Mouse (Mus musculus): Measurements from ENCODE around the gene Lars2. TPM values are rescaled to one million over a fixed set of nuclear protein-coding genes. Genes with fewer than 3 reads are reported as not detected.
"Not testable (repeated sequence)": the region's sequence is repeated elsewhere in the genome, so short reads cannot be mapped to it uniquely, and the experiment has no call there.

Gene Lars2
- polyA plus RNA-seq (2016; fragmentation: Nextera tagmentation; extraction: Ambion mirVana) = 1,088 and 1,089 TPM in 2 replicates

GRCm38 (mm10) chr9:123366708-123367385 is at the start of gene Lars2:
Lars2 (plus strand) TSS chr9:123366927.
- peaks cover 8% of the 10 kb centered on the region; the same call in 1 of the 2 replicates for H3K4me1 ChIP-seq
- peak within 1 kb of the TSS; percentile 83 for H3K4me3 ChIP-seq
- no peaks in the 10 kb centered on the region for H3K27me3 ChIP-seq
- peak within 1 kb of the TSS; percentile 82 for H3K27ac ChIP-seq
- under 1% methylated on average over 35 of the region's 35 CpGs for WGBS
- ATAC-seq (ENCODE audit: insufficient number of reproducible peaks, insufficient read depth, low FRiP score, low TSS enrichment) = peak; percentile 94
- H3K4me2 ChIP-seq (replicated peaks) = peak within 1 kb of the TSS; percentile 77
- H3K36me3 ChIP-seq = peaks cover 2% of the 10 kb centered on the region; the same call in 1 of the 2 replicates
- no peaks in the 10 kb centered on the region for H3K9me3 ChIP-seq
- H3K9ac ChIP-seq = peak within 1 kb of the TSS; percentile 61

DNA sequence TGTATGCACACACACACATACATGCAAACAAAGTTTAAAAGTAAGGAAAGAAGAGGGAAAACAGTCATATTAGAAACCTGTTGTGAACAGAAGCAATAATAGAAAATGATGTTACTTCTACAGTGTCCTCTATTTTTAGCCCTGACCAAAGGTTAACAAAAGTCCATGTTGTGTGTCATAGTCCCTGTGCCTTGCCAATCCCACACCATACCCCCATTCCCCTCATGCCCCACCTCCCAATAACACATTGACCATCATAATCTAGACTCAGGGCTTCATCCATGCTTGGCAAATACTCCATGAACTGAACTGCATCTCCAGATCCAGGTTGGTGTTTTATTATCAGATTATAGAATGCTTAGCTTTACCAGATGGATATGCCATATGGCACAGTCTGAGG is 40.6 kb upstream of the Lars2 start:
- Histone ChIP-seq H3K9ac (no peak overlapping the region), H3K4me2 (replicated peaks) (no peak overlapping the region), H3K36me3 (no peaks in the 10 kb centered on the region), H3K4me1 (no peaks in the 10 kb centered on the region), H3K27ac (no peak overlapping the region), H3K27me3 (no peaks in the 10 kb centered on the region), H3K9me3 (no peaks in the 10 kb centered on the region), H3K4me3 (no peak overlapping the region)
- ATAC-seq (ENCODE audit: insufficient number of reproducible peaks, insufficient read depth, low FRiP score, low TSS enrichment) = no peak

GRCm38 (mm10) chr9:123328336-123328735 is 38.4 kb upstream of the Lars2 start:
- Histone ChIP-seq H3K4me1 (no peaks in the 10 kb centered on the region), H3K27ac (no peak overlapping the region), H3K9me3 (no peaks in the 10 kb centered on the region), H3K36me3 (no peaks in the 10 kb centered on the region), H3K9ac (no peak overlapping the region), H3K4me2 (replicated peaks) (no peak overlapping the region), H3K27me3 (no peaks in the 10 kb centered on the region), H3K4me3 (no peak overlapping the region)
- no peak for ATAC-seq (ENCODE audit: insufficient number of reproducible peaks, insufficient read depth, low FRiP score, low TSS enrichment)
- 85% methylated on average over 3 of the region's 3 CpGs for WGBS

DNA sequence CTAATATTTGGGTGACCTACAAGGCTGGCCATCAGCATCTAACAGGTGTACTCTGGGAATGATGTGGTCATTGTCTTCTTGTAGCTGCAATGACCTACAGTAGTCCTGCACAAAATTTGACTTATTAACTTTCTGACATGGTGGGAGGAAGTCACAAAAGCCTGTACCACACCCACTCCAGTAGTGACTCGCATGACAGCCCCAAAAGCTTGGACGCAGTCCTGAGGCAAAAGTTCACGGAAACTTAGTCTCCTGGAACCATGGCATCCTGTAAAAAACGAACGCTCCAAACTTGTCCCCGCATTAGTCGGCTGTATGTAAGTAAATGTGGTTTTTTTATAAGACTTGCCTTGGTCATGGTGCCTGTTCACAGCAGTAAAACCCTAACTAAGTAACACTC is 36.9 kb upstream of the Lars2 start:
- no peaks in the 10 kb centered on the region for H3K9me3 ChIP-seq
- H3K4me1 ChIP-seq = no peaks in the 10 kb centered on the region
- no peaks in the 10 kb centered on the region for H3K27me3 ChIP-seq
- no peak overlapping the region for H3K9ac ChIP-seq
- H3K4me3 ChIP-seq = no peak overlapping the region
- 89% methylated on average over 7 of the region's 7 CpGs for WGBS
- H3K4me2 ChIP-seq (replicated peaks) = no peak overlapping the region
- no peak overlapping the region for H3K27ac ChIP-seq
- ATAC-seq (ENCODE audit: insufficient number of reproducible peaks, insufficient read depth, low FRiP score, low TSS enrichment) = no peak
- no peaks in the 10 kb centered on the region for H3K36me3 ChIP-seq

DNA sequence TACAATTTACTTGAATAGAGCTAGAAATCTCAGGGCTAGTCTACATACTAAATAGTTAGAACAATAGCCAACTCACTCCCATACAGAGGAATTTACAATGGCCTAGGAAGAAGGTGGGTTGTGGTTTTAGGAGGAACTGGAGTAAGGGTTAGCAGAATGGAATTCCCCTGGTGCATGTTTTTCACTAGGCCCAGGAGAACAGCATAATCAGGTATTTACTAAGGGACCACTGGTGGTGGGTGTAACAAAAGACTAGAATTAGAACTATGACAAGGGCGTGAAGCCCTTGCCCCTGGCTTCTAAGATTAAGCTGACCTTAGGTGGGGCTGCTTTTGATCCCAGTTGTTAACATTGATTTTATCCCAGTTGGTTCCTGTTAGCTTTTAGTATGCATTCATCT is 36.5 kb upstream of the Lars2 start:
- not testable (repeated sequence) for H3K4me2 ChIP-seq (replicated peaks); H3K36me3 ChIP-seq; ATAC-seq (ENCODE audit: insufficient number of reproducible peaks, insufficient read depth, low FRiP score, low TSS enrichment); H3K27ac ChIP-seq; H3K9ac ChIP-seq; H3K4me1 ChIP-seq; H3K9me3 ChIP-seq; H3K27me3 ChIP-seq; H3K4me3 ChIP-seq
- WGBS = 48% methylated on average over 1 of the region's 1 CpGs

DNA sequence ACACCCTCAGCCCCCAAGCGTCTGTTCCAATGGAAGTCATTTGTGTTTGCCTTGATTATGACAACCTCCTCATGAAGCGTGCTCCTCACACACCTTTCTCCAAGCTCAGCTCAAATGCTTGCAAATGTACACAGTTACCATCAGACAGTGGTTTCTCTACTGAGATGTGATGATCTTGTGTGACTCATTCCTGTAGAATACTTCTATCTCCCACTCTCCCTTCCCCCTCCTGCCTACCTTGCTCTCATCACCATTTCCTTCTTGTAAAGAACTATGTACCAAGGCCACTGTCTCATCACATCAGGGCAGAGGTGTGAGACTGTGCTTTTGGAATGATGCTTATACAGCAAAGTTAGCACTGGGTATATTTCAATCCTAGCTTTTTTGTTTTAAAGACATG is 33.2 kb upstream of the Lars2 start:
- no peak overlapping the region for H3K4me3 ChIP-seq
- H3K36me3 ChIP-seq = no peaks in the 10 kb centered on the region
- no peak for ATAC-seq (ENCODE audit: insufficient number of reproducible peaks, insufficient read depth, low FRiP score, low TSS enrichment)
- no peaks in the 10 kb centered on the region for H3K27me3 ChIP-seq
- 85% methylated on average over 2 of the region's 2 CpGs for WGBS
- no peak overlapping the region for H3K27ac ChIP-seq
- H3K4me1 ChIP-seq = no peaks in the 10 kb centered on the region
- no peak overlapping the region for H3K9ac ChIP-seq
- H3K9me3 ChIP-seq = no peaks in the 10 kb centered on the region
- H3K4me2 ChIP-seq (replicated peaks) = no peak overlapping the region

DNA sequence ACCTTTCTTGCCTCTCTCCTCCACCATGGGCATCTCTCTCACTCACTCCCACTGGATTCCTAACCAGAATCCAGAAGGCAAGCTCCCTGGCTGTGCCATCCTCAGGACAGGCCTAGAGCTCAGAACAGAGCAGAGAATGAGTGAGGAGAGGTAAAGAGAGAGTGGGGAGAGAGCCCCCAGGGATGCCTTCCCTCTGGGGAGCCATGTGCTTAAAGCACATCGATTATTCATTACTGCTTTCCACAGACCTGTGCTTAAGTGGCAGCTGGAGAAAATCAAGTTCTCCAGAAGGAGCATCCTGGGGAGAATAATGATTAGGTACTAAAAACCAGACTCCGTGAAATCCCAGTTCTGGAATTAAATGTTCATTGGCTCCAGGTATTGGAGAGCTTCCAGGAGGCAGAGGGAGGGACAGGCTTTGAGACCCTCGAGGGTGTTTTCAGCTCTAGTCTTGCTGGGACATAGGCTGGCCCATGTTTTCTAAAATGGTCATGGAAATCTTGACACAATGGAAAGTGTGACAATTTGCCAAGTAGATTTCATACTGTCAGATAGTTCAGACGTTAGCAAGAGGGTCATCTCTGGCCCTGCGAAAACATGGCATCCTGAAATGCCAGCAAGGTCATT is 31.6 kb upstream of the Lars2 start:
- Histone ChIP-seq H3K4me3 (no peak overlapping the region), H3K36me3 (no peaks in the 10 kb centered on the region), H3K9me3 (no peaks in the 10 kb centered on the region), H3K27me3 (no peaks in the 10 kb centered on the region), H3K4me1 (no peaks in the 10 kb centered on the region), H3K4me2 (replicated peaks) (no peak overlapping the region), H3K9ac (no peak overlapping the region), H3K27ac (no peak overlapping the region)
- ATAC-seq (ENCODE audit: insufficient number of reproducible peaks, insufficient read depth, low FRiP score, low TSS enrichment) = no peak
- WGBS = 58% methylated on average over 5 of the region's 5 CpGs

GRCm38 (mm10) chr9:123339651-123340144 is 27.0 kb upstream of the Lars2 start:
- H3K4me1 ChIP-seq = no peaks in the 10 kb centered on the region
- no peak overlapping the region for H3K27ac ChIP-seq
- ATAC-seq (ENCODE audit: insufficient number of reproducible peaks, insufficient read depth, low FRiP score, low TSS enrichment) = no peak
- no peaks in the 10 kb centered on the region for H3K27me3 ChIP-seq
- 55% methylated on average over 3 of the region's 3 CpGs for WGBS
- H3K4me3 ChIP-seq = no peak overlapping the region
- H3K4me2 ChIP-seq (replicated peaks) = no peak overlapping the region
- no peaks in the 10 kb centered on the region for H3K36me3 ChIP-seq
- no peaks in the 10 kb centered on the region for H3K9me3 ChIP-seq
- no peak overlapping the region for H3K9ac ChIP-seq

- no peaks in the 10 kb centered on the region for H3K4me1 ChIP-seq
- H3K27ac ChIP-seq = no peak overlapping the region
- no peaks in the 10 kb centered on the region for H3K36me3 ChIP-seq
- no peaks in the 10 kb centered on the region for H3K9me3 ChIP-seq
- H3K9ac ChIP-seq = no peak overlapping the region
- WGBS = 82% methylated on average over 6 of the region's 6 CpGs
- no peak overlapping the region for H3K4me3 ChIP-seq
- no peak overlapping the region for H3K4me2 ChIP-seq (replicated peaks)
- H3K27me3 ChIP-seq = no peaks in the 10 kb centered on the region
- ATAC-seq (ENCODE audit: insufficient number of reproducible peaks, insufficient read depth, low FRiP score, low TSS enrichment) = no peak
These were observed 25.5 kb upstream of the Lars2 start for GRCm38 (mm10) chr9:123341256-123341655.

DNA sequence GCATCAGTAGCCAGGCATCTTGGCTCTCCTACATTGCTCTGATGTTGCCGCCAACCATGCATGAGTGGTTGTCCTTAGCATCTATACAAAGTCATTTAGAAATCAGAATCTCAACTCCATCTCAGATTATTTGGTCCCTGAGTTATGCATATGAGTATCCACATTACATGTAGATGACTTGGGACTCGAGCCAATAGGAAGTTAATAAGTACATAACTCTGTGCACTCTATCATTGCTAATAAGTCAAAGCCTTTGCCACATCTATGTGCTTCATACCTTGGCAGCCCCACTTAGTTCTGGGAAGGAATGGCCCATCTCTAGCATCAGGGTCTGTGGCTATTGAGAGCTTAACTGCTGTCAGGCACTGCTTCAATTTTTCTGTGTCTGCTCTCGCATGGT is 23.7 kb upstream of the Lars2 start:
- Histone ChIP-seq H3K4me3 (no peak overlapping the region), H3K27me3 (no peaks in the 10 kb centered on the region), H3K27ac (no peak overlapping the region), H3K4me1 (no peaks in the 10 kb centered on the region), H3K4me2 (replicated peaks) (no peak overlapping the region), H3K36me3 (no peaks in the 10 kb centered on the region), H3K9ac (no peak overlapping the region), H3K9me3 (no peaks in the 10 kb centered on the region)
- no peak for ATAC-seq (ENCODE audit: insufficient number of reproducible peaks, insufficient read depth, low FRiP score, low TSS enrichment)
- 77% methylated on average over 3 of the region's 3 CpGs for WGBS

DNA sequence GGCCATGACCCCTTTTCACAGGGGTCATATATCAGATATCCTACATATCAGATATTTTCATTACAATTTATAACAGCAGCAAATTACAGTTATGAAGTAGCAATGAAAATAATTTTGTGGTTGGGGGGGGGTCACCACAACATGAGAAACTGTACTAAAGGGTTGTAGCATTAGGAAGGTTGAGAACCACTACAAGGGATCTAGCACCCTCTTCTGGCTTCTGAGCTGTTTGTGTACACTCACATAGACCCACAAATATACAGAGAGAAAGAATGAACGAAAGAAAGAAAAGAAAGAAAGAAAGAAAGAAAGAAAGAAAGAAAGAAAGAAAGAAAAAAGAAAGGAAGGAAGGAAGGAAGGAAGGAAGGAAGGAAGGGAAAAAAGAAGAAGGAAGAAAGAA is 17.4 kb upstream of the Lars2 start:
- peaks cover 14% of the 10 kb centered on the region for H3K9me3 ChIP-seq
- not testable (repeated sequence) for H3K27me3 ChIP-seq; H3K4me3 ChIP-seq; H3K4me1 ChIP-seq; H3K4me2 ChIP-seq (replicated peaks); ATAC-seq (ENCODE audit: insufficient number of reproducible peaks, insufficient read depth, low FRiP score, low TSS enrichment); H3K9ac ChIP-seq; H3K27ac ChIP-seq; H3K36me3 ChIP-seq
- WGBS = 95% methylated on average over 1 of the region's 1 CpGs

DNA sequence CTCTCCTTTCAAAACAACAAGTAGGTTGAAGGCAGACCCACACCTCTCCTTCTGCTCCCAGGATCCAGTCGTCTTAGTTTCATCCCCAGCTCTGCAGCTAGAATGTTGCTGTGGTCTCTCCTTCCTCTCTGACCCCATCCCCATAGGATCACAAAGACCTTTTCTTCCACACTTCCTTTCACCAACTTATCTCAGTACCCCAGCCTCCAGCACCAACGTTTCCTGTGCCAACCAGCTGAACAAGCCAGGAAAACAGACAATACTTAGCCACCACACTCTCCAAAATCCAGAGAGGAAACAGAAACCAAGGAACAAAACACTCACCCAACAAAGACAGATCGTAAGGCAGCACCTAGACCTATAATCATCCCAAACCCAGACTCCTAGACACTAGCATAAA is 6.7 kb upstream of the Lars2 start:
- Histone ChIP-seq H3K9me3 (no peaks in the 10 kb centered on the region), H3K27me3 (no peaks in the 10 kb centered on the region), H3K4me3 (no peak overlapping the region), H3K27ac (no peak overlapping the region), H3K4me1 (no peaks in the 10 kb centered on the region), H3K36me3 (no peaks in the 10 kb centered on the region), H3K9ac (no peak overlapping the region), H3K4me2 (replicated peaks) (no peak overlapping the region)
- WGBS = 41% methylated on average over 3 of the region's 3 CpGs
- no peak for ATAC-seq (ENCODE audit: insufficient number of reproducible peaks, insufficient read depth, low FRiP score, low TSS enrichment)

Measured in embryonic facial prominence, embryonic 12.5 days (tissue).